Mouse (Mus musculus): ENCODE measurements around the gene Mmrn1.

Gene Mmrn1

DNA sequence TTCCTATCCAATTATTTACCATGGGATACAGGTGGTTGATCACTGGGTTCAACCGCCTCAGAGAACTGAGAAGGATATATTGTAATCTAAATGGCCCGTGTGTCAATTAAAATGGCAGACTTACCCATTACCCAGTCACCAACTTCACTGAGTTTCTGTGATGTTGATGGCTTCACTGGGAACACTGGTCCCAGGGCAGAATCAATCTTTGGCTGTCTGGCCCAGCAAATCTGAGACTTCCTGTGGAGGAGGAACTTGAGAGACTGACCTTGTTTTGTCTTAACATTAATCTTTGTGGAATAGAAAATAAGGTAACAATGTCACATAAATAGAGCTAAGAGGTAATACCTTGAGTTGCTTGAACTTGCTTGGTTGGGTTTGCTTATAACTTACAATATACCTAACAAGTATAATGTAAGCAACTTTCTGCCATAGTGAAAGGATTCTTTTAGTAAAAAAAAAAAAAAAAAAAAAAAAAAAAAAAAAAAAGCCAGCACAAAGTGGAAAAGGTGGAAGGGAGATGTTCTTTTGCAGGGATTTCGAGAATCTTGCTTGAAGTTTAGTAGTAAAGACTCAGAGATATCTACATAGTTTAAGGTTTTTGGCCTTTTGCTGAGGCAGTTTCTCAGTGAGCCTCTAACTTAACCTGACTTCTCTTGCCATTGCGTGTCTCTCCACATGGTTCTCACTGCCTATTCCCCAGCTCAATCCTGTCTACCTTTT, 68.8 kb downstream of the Mmrn1 start:
- DNase-seq (ENCODE audit: low spot score), result no peak

DNA sequence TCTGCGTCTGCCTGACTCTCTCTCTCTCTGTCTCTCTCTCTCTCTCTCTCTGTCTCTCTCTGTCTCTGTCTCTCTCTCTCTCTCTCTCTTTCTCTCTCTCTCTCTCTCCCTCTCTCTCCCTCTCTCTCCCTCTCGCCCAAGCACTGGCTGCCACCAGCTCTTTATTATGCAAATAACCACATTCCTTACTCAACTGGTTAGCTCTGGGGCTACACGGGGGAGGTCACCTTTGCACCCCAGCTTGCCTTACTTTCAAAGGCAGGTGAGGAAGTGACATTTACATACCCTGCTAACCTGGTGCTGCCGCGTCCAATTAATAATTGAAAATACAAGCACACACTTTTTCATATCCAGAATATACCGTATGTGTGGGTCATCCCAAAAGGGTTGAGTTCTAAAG, 69.3 kb downstream of the Mmrn1 start:
- no peak for DNase-seq (ENCODE audit: low spot score)

DNA sequence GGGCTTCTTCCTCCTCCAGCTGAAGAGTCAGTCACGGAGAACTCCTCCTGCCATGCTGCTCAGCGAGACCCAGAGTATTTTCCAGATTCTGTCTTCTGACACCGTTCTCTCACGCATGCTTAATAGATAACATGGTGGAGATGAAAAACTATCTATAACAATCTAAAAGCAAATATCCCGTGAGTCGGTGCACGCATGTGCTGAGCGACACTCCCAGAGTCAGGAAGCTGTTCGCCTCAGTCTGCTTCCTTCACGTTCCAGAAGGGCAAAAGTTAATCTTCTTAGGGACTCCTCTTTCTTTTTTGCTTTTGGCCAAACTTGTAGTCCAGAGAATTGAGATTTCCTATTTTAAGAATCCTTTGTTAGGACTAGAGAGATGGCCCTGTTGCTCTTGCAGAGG, 69.7 kb downstream of the Mmrn1 start:
- no peak for DNase-seq (ENCODE audit: low spot score)

DNA sequence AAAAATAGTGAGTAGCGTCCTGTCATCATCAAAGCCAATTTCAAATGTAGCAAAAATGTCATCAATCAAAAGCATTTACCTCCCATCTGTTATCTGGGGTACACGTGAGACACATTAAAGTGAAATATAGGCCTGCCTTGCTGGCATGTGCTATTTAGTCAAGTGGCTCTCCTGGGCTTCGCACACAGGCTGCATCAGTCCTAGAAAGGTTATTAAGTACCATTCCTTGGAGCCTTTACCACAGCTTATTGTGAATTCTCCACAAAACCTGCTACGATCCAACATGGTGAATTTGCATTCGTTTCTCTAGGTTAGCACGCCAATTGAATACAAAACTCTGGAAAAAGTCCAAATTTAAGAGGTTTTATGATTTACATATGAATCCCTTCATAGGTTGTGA, 70.8 kb downstream of the Mmrn1 start:
- no peak for DNase-seq (ENCODE audit: low spot score)

DNA sequence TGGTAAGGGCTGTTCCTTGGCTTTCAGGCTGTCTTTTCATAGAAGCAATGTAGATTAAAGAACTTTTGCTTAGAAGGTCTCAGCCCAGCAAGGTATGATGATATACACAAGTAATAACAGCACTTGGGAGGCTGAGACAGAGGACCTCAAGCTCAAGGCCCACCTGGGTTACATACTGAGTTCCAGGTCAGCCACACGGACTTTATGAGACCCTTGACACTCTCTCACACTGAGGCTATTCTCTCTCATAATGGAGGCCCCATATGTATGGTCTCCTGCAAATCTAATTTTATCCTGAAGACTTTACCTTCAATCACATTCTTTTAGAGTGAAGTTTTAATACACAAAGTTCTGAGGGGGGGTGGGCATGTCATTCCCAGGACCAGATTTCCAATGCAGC, 71.6 kb downstream of the Mmrn1 start:
- no peak for DNase-seq (ENCODE audit: low spot score)

DNA sequence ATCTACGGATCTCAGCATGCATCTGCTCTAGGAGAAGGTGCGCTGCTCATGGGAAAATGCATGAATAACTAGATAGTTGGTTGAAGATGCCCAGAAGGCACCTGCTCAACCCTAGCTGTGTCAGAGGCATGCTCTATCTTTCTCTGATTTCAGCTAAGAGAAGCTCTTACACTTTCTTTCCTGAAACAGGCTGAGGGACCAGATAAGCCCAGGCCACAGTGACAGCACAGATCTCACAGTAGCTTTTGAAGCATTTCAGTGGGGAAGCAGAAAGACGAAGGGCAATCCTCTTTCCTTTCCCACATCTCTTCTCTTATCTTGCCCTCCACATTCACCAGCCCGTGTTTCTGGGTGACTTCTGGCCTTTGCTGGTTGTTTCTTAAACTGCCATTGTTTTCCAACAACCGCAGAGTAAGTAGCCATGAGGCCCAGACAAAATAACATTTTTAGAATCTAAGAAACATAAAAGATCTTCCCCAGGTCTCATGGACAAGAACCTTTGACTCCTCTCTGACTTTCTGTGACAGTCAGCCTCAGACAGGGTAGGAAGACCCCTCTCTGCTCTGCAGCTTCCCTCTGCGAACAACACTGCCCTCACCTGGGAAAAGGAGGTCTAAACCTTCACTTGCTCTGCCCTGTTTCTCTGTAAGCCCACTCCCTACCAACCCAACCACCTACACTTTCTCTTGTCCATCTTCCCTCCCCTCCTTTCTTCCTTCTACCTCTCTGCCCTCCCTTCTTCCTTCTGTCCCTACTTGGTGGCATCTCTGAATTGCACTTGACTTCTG, 76.4 kb downstream of the Mmrn1 start:
- no peak for DNase-seq (ENCODE audit: low spot score)

DNA sequence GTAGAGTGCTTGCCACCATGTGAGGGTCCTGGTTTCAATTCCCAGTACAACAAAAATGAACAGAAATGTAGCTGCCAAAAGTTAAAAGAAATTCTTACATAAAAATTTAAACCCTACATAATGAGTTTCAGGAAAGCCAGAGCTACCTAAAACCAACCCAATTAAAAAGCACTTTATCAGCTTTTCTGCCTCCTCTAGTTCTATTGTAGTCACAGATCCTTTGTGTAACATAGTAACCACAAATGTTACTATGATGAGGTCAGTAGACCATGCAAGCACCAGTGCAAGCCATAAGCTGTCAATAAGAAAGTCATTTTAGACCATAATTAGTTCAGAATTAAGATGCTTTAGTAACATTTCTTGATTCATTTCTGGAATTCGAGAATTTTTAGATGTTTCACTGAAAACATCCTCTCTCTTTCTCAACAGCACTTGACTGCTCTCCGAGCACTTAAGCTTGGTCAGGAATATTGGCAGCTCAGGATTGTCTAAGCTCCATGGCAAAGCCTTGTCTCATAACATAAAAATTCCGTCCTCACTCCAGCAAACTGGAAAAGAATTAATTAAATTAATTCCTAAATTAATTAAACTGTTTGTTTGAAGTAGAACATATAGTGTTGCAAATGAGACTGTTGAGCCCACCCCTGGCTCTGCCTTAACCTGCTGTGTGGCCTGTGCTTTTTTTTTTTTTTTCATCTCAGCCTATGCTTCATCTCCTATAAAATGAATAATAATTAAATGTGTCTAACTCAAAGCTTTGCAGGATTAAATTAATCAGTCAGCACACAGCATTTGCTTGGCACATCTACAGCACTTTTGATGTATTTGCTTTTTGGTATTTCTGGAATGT, 79.4 kb downstream of the Mmrn1 start:
- no peak for DNase-seq (ENCODE audit: low spot score)

DNA sequence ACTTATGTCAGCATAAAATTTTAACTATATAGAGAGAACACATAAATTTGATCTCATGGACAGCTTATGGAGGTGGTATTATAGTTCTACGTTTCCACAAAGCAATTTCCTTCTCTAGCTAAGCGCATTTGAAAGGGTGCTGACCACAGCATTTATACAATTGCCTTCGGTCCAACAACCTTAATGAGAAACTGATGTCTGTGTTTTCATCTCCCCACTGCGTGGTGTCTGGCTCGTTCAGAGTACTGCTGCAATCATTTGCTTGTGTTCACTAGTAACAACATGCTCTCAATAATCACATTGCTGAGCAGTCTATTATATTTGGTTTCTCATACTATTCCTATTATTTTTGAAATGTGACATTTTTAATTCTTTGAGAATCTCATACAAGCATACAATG, 89.0 kb downstream of the Mmrn1 start:
- no peak for DNase-seq (ENCODE audit: low spot score)

DNA sequence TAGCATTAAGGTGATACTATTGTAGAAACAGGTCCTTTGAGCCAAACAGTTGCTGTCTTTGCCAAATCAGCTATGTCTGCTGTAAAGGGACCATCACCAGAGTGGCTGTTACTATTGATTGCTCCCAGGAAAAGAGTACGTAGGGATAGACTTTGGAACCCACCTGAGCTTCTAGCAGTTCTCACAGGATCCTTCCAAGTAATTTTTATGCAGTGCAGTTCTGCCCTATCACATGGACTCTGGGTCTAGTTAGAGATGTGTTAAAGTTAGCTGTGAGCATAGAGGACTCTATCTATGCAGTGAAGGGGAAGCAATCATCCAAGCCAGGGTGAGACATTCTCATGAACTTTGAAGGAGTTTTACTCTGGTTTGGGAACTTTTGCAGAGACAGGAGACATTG, 94.9 kb downstream of the Mmrn1 start:
- no peak for DNase-seq (ENCODE audit: low spot score)

DNA sequence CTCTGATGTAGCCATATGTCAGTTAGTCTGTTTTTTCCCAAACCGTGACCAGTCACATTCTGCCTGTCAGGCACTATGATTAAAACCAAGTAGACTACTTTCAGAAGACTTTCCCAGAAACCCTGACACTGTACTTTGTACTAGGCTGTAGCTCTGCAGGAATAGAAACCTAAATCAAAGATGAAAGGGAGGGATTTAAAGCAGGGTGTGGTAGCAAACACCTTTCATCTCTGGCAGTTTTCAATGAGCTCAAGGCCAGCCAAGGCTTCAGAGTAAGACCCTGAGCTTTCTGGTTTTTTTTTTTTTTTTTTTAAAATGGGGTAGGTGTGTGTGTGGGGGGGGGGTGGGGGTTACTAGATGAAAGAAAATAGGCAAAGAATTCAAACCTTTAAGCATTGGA, 96.2 kb downstream of the Mmrn1 start:
- no peak for DNase-seq (ENCODE audit: low spot score)

DNA sequence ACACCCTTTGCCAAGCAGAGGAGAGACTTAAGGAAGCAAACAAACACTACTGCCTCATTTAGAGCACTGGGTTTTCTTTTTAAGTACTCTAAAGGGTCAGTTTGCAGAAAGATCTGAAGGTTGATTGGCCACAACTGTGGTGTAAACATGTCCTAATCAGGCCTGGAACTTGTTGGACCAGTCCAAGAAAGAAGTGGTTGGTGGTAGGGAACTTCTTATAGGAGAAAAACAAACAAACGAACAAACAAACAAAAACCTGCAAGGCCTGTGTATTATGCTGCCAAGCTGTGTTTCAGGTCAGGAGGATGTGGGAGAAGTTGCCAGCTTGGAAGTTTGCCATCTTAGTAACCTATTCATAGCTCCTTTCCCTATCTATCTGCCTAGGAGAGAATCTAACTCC, 108.5 kb downstream of the Mmrn1 start:
- no peak for DNase-seq (ENCODE audit: low spot score)
